Mouse (Mus musculus): ENCODE measurements around the gene Fdxr. TPM values are rescaled to one million over a fixed set of nuclear protein-coding genes. Genes with fewer than 3 reads are reported as not detected.

Fdxr gene
- polyA plus RNA-seq, 1 experiment = 11.6 TPM

- H3K9ac ChIP-seq (ENCODE audit: low read depth, poor library complexity, severe bottlenecking) = no peak overlapping the region
- H3K36me3 ChIP-seq (ENCODE audit: control insufficient read depth, insufficient read depth, low read length, poor library complexity, severe bottlenecking) = no peaks in the 10 kb centered on the region
- H3K27me3 ChIP-seq (ENCODE audit: control insufficient read depth, insufficient read depth, low read length, poor library complexity, severe bottlenecking) = no peaks in the 10 kb centered on the region
- H3K4me1 ChIP-seq (ENCODE audit: control insufficient read depth, insufficient read depth, low read length) = peaks cover 2% of the 10 kb centered on the region
- no peak overlapping the region for H3K27ac ChIP-seq (ENCODE audit: insufficient read depth, low read length)
- no peak for TF ChIP-seq EP300 (IDR thresholded peaks at IDR 0.05; ENCODE audit: insufficient read depth, low read depth, low read length)
- TF ChIP-seq POLR2A (IDR thresholded peaks at IDR 0.05; ENCODE audit: insufficient read depth, low read length) = no peak
- TF ChIP-seq CTCF (IDR thresholded peaks at IDR 0.05; ENCODE audit: low read depth, low read length) = no peak
- H3K4me3 ChIP-seq (ENCODE audit: low read depth, low read length) = no peak overlapping the region
- no peaks in the 10 kb centered on the region for H3K9me3 ChIP-seq (replicated peaks; ENCODE audit: control insufficient read depth, insufficient read depth, low read length, poor library complexity, severe bottlenecking)
Observed at GRCm38 (mm10) chr11:115282723-115283485, 6.1 kb upstream of the Fdxr start.

- TF ChIP-seq EP300 (IDR thresholded peaks at IDR 0.05; ENCODE audit: insufficient read depth, low read depth, low read length) (no peak), POLR2A (IDR thresholded peaks at IDR 0.05; ENCODE audit: insufficient read depth, low read length) (no peak), CTCF (IDR thresholded peaks at IDR 0.05; ENCODE audit: low read depth, low read length) (no peak)
- no peaks in the 10 kb centered on the region for H3K9me3 ChIP-seq (replicated peaks; ENCODE audit: control insufficient read depth, insufficient read depth, low read length, poor library complexity, severe bottlenecking)
- no peaks in the 10 kb centered on the region for H3K36me3 ChIP-seq (ENCODE audit: control insufficient read depth, insufficient read depth, low read length, poor library complexity, severe bottlenecking)
- H3K4me1 ChIP-seq (ENCODE audit: control insufficient read depth, insufficient read depth, low read length) = peaks cover 2% of the 10 kb centered on the region
- no peak overlapping the region for H3K9ac ChIP-seq (ENCODE audit: low read depth, poor library complexity, severe bottlenecking)
- no peak overlapping the region for H3K4me3 ChIP-seq (ENCODE audit: low read depth, low read length)
- H3K27me3 ChIP-seq (ENCODE audit: control insufficient read depth, insufficient read depth, low read length, poor library complexity, severe bottlenecking) = no peaks in the 10 kb centered on the region
- no peak overlapping the region for H3K27ac ChIP-seq (ENCODE audit: insufficient read depth, low read length)
Observed at GRCm38 (mm10) chr11:115282295-115282694, 5.4 kb upstream of the Fdxr start.

GRCm38 (mm10) chr11:115279726-115280125 lies 2.9 kb upstream of the Fdxr start:
- no peaks in the 10 kb centered on the region for H3K27me3 ChIP-seq (ENCODE audit: control insufficient read depth, insufficient read depth, low read length, poor library complexity, severe bottlenecking)
- H3K9me3 ChIP-seq (replicated peaks; ENCODE audit: control insufficient read depth, insufficient read depth, low read length, poor library complexity, severe bottlenecking) = no peaks in the 10 kb centered on the region
- H3K9ac ChIP-seq (ENCODE audit: low read depth, poor library complexity, severe bottlenecking) = no peak overlapping the region
- TF ChIP-seq POLR2A (IDR thresholded peaks at IDR 0.05; ENCODE audit: insufficient read depth, low read length) (no peak), CTCF (IDR thresholded peaks at IDR 0.05; ENCODE audit: low read depth, low read length) (no peak), EP300 (IDR thresholded peaks at IDR 0.05; ENCODE audit: insufficient read depth, low read depth, low read length) (no peak)
- no peaks in the 10 kb centered on the region for H3K36me3 ChIP-seq (ENCODE audit: control insufficient read depth, insufficient read depth, low read length, poor library complexity, severe bottlenecking)
- H3K4me1 ChIP-seq (ENCODE audit: control insufficient read depth, insufficient read depth, low read length) = peaks cover 5% of the 10 kb centered on the region
- no peak overlapping the region for H3K4me3 ChIP-seq (ENCODE audit: low read depth, low read length)
- no peak overlapping the region for H3K27ac ChIP-seq (ENCODE audit: insufficient read depth, low read length)

- Histone ChIP-seq H3K27ac (ENCODE audit: insufficient read depth, low read length) (no peak overlapping the region), H3K27me3 (ENCODE audit: control insufficient read depth, insufficient read depth, low read length, poor library complexity, severe bottlenecking) (no peaks in the 10 kb centered on the region), H3K36me3 (ENCODE audit: control insufficient read depth, insufficient read depth, low read length, poor library complexity, severe bottlenecking) (no peaks in the 10 kb centered on the region), H3K4me3 (ENCODE audit: low read depth, low read length) (no peak overlapping the region), H3K9me3 (replicated peaks; ENCODE audit: control insufficient read depth, insufficient read depth, low read length, poor library complexity, severe bottlenecking) (no peaks in the 10 kb centered on the region), H3K4me1 (ENCODE audit: control insufficient read depth, insufficient read depth, low read length) (peaks cover 5% of the 10 kb centered on the region), H3K9ac (ENCODE audit: low read depth, poor library complexity, severe bottlenecking) (0 out of 2 replicates have a peak overlapping the region, but pooled peaks have one; percentile 74)
- TF ChIP-seq CTCF (IDR thresholded peaks at IDR 0.05; ENCODE audit: low read depth, low read length) (no peak), POLR2A (IDR thresholded peaks at IDR 0.05; ENCODE audit: insufficient read depth, low read length) (no peak), EP300 (IDR thresholded peaks at IDR 0.05; ENCODE audit: insufficient read depth, low read depth, low read length) (no peak)
Observed at GRCm38 (mm10) chr11:115278176-115278575, 1.3 kb upstream of the Fdxr start.

GRCm38 (mm10) chr11:115277604-115277975 lies 740 bp upstream of the Fdxr start:
- H3K4me3 ChIP-seq (ENCODE audit: low read depth, low read length) = peak overlapping the region; percentile 89
- H3K27me3 ChIP-seq (ENCODE audit: control insufficient read depth, insufficient read depth, low read length, poor library complexity, severe bottlenecking) = no peaks in the 10 kb centered on the region
- TF ChIP-seq EP300 (IDR thresholded peaks at IDR 0.05; ENCODE audit: insufficient read depth, low read depth, low read length) = no peak
- TF ChIP-seq POLR2A (IDR thresholded peaks at IDR 0.05; ENCODE audit: insufficient read depth, low read length) = no peak
- TF ChIP-seq CTCF (IDR thresholded peaks at IDR 0.05; ENCODE audit: low read depth, low read length) = no peak
- no peak overlapping the region for H3K27ac ChIP-seq (ENCODE audit: insufficient read depth, low read length)
- H3K4me1 ChIP-seq (ENCODE audit: control insufficient read depth, insufficient read depth, low read length) = peaks cover 5% of the 10 kb centered on the region
- H3K9ac ChIP-seq (ENCODE audit: low read depth, poor library complexity, severe bottlenecking) = peak overlapping the region; percentile 74
- no peaks in the 10 kb centered on the region for H3K36me3 ChIP-seq (ENCODE audit: control insufficient read depth, insufficient read depth, low read length, poor library complexity, severe bottlenecking)
- H3K9me3 ChIP-seq (replicated peaks; ENCODE audit: control insufficient read depth, insufficient read depth, low read length, poor library complexity, severe bottlenecking) = no peaks in the 10 kb centered on the region

- H3K27me3 ChIP-seq (ENCODE audit: control insufficient read depth, insufficient read depth, low read length, poor library complexity, severe bottlenecking) = no peaks in the 10 kb centered on the region
- H3K9me3 ChIP-seq (replicated peaks; ENCODE audit: control insufficient read depth, insufficient read depth, low read length, poor library complexity, severe bottlenecking) = no peaks in the 10 kb centered on the region
- TF ChIP-seq POLR2A (IDR thresholded peaks at IDR 0.05; ENCODE audit: insufficient read depth, low read length) (no peak), CTCF (IDR thresholded peaks at IDR 0.05; ENCODE audit: low read depth, low read length) (no peak)
- H3K27ac ChIP-seq (ENCODE audit: insufficient read depth, low read length) = no peak overlapping the region
- H3K4me1 ChIP-seq (ENCODE audit: control insufficient read depth, insufficient read depth, low read length) = peaks cover 2% of the 10 kb centered on the region
- H3K9ac ChIP-seq (ENCODE audit: low read depth, poor library complexity, severe bottlenecking) = peak overlapping the region; percentile 74
- no peaks in the 10 kb centered on the region for H3K36me3 ChIP-seq (ENCODE audit: control insufficient read depth, insufficient read depth, low read length, poor library complexity, severe bottlenecking)
- peak overlapping the region; percentile 37 for H3K4me3 ChIP-seq (ENCODE audit: low read depth, low read length)
Observed at GRCm38 (mm10) chr11:115275954-115276353, 896 bp downstream of the Fdxr start.
